Mouse (Mus musculus) urinary bladder, adult 2 months (tissue): Measurements from ENCODE around the gene Mctp1. TPM values are rescaled to one million over a fixed set of nuclear protein-coding genes. Genes with fewer than 3 reads are reported as not detected.

Experiments
- DNase-seq: peaks from one replicate; pipeline ENCODE4 v3.0.0; 2022; ENCODE audit warnings: low spot score
- polyA plus RNA-seq: library from polyadenylated mRNA; depleted of rRNA; stranded (reverse); fragments of >200 nt; gene quantifications from 2 replicates; pipeline ENCODE4 v1.2.3, GENCODE M21; 2012

Mctp1 gene
- polyA plus RNA-seq, 1 experiment = 2.7 TPM

DNA sequence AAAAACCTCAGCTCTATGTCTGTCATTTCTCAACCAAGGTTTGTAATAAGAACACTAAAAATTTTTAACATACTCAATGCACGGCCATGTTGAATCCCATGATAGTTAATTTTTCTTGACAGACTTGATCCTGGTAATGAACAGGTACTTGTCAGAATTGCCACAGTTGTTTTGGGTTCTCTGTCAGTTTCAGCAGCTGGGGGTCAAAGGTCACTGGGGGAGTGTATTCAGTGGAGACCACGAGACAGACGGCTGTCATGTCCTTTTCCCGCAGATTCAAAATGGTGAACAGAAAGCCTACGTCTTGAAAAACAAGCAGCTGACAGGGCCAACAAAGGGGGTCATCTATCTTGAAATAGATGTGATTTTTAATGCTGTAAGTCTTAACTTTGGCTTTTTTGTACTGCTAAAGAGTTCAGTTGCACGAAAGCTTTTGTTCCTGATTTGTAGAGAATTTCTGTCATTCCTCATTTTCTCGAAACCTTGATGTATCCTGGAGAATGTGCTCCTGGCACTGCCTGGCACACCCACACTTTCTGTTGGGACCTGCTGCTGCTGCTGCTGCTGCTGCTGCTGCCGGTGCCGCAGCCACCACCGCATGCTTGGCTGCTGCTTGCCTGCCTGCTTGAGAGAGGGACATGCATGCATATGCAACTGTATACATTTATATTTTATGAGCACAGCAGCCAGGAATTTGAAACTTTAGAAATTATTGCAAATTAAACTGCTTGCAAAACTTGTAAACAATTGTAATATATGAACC is 440.8 kb downstream of the Mctp1 start:
- no peak for DNase-seq

- no peak for DNase-seq
Measured at GRCm38 (mm10) chr13:76827738-76828137, 443.4 kb downstream of the Mctp1 start.

DNA sequence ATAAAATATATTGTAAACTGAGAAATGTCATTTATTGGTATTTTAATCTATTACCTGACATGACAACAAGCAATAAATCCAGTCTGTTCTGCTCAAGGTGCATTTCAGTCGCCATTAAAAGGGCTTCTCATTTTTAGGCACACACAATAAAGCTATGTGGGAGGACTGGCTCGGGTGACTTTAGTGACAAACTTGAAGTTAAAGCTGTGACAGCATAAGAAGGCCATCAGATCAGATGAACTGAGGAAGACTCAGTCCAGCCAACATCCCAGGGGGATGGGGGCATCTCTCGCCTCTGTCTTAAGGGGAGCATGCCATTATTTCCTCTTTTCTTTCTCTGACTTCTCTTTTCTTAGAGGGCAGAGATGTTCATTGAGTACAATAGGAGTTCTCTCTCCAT is 453.7 kb downstream of the Mctp1 start:
- no peak for DNase-seq

DNA sequence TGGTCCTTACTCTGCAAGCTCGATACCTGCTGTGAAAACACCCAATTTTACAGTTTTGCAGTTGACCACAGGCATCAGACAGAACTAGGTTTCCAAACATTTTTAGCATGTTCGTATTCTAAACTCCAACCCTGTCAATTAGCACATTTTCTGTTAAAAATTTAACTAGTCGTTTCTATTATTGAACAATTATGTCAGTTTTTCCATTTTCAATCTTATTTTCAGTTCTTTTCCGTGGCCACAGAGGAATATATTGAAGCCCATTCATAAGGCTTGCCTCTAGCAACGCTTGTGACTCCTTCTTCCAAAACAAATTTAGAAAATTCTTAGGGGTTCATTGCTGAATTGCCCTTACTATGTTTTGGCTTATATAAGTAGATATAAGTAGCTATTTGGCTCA is 456.4 kb downstream of the Mctp1 start:
- DNase-seq = no peak

- DNase-seq = peak; percentile 37
Measured at GRCm38 (mm10) chr13:76844629-76845255, 460.4 kb downstream of the Mctp1 start.

DNA sequence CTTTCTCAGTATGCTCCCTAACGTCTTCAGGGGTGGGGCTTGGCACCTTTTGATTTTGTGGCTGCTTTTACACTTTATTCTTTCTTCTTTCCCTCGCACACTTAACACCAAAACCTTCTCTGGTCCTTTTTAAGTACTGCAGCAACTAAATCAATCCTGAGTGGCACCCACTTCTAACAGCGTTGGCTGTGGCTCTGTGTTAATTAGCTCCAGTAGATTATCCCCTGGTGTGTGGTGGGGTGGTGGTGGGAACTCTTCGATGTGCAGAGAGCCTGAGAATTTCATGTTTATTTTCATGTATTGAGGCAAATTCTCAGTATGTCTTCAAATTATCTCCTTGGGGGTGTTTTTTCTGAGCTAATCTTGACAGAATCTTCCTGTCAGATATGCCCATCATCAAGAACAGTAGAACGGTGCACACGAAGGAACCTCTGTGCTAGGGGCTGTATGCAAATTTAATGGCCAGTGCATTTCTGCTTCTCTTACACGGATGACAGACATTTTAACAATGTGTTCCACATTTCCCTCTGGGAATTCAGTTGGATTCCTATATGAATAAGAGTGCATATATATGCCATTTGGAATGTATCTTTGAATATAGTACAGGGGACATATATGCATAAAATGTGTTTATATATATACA is 466.2 kb downstream of the Mctp1 start:
- no peak for DNase-seq

GRCm38 (mm10) chr13:76854306-76854705 is 470.0 kb downstream of the Mctp1 start:
- no peak for DNase-seq

- DNase-seq = no peak
Measured at GRCm38 (mm10) chr13:76855021-76855420, 470.7 kb downstream of the Mctp1 start.

GRCm38 (mm10) chr13:76857024-76857423 is 472.7 kb downstream of the Mctp1 start:
- no peak for DNase-seq

DNA sequence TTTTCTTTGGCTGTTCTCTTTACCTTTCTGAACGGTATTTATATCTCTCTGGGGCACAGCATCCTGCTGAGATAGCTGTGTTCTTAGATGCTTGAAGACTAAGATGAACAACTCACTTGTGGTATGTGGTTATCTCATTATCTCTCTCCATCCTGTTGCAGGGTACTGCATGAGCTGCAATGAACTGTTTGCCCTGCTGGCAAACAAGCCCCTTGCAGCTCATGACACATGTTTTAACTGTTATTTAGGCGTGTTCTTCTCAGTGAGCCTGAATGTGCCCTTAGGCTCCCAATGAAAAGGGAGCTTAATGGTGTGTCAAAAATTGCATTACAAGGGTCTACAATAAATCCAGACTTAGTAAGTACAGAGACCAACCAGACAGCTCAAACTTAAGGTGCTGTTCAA is 473.7 kb downstream of the Mctp1 start:
- no peak for DNase-seq

DNA sequence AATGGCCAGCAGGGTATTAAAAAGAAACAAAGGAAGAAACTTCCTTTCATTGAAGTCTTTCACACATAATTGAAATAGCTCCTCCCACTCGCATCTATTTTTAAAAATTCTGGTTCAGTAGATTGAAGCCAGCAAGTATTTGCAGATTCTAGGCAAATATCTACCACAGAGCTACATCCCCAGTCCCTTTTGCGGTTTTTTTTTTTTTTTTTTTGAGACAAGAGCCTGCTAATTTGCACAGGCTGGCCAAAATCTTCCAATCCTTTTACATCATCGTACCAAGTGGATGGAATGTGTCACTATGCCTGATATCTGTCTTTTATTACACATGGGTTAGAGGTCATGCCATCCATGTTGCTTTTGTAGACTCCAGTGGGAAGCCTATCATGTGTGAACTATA is 486.0 kb downstream of the Mctp1 start:
- no peak for DNase-seq

DNA sequence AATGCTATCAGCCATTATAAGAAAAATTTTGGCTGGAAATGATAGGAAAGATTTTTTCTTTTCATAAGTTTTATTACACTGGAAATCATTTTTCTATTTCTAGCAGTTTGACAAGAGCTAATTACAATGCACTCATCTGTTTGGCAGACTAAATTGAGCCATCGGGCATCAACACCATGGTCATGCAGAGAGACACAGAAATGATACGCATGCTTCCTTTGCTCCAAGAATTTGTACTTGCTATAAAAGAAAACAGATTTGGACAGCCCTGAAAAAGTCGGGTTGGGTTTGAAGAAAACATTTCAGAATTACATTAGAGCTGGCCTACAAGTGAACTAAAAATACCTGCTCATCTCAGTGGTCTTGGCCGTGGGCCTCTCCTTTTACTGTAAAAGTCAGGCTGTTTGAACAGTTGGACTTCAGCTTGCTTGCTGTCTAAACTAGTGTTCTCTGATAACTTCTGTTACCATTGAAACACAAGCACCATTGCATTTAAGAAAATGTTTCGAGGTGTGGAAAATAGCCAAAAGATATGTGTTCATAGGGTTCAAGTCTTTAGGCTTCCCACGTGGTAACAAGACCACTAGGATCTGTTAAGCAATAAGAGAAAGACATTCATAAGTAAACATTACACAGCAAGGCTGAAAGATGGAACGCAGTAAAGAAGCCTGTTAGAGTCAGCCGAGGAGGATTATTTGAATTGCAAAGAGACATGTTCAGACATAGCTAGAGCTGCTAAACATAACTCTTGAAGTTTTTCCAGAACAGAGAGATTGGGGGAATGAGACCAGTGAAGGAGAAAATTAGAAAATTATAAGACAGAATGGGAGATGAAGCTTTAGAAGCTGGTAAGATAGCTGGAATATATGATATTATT is 493.8 kb downstream of the Mctp1 start:
- no peak for DNase-seq

- DNase-seq = no peak
Measured at GRCm38 (mm10) chr13:76879008-76879407, 494.7 kb downstream of the Mctp1 start.

DNA sequence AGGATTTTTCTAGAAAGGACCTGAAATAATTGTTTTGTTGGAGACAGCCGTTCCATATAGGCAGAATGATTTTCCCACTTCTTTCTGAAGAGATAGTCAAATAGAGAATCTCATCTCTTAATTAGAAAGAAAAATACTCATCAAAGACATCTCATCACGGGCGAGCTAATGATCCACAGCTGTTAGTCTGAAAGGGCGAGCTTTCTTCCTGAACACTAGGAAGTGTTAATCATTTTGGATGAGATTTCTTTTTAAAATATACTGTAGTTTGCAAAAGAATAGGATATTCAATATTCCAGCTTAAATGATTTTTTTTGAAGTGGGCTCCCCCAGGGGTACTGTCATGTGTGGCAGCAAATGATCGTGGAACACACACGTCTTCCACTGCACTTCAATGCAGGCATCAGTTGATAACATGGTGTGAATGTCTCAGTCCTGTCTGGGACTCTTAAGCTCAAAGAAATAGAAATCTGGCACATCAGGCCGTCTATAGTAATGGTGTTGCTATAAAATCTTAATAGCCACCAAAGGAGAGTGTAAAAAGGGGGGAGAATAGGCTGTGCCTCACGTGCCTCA is 500.3 kb downstream of the Mctp1 start:
- no peak for DNase-seq

DNA sequence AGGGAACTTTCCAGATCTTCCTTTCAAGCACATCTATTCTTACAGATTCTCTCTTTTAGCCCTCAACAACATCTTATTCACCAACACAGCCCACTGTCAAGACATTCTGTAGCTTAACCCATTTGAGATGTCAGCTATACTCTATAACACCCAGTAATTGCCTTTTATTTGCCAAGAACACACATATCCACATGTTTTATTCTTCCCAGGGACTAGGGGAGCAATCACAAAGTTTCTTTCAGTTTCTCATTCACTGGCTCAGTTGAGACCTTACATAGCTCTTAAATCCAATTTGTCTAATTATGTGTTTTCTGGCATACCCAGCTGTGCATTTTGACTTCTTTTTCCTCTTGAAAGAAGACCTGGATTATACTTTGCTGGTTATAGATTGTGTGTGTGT is 508.7 kb downstream of the Mctp1 start:
- no peak for DNase-seq

DNA sequence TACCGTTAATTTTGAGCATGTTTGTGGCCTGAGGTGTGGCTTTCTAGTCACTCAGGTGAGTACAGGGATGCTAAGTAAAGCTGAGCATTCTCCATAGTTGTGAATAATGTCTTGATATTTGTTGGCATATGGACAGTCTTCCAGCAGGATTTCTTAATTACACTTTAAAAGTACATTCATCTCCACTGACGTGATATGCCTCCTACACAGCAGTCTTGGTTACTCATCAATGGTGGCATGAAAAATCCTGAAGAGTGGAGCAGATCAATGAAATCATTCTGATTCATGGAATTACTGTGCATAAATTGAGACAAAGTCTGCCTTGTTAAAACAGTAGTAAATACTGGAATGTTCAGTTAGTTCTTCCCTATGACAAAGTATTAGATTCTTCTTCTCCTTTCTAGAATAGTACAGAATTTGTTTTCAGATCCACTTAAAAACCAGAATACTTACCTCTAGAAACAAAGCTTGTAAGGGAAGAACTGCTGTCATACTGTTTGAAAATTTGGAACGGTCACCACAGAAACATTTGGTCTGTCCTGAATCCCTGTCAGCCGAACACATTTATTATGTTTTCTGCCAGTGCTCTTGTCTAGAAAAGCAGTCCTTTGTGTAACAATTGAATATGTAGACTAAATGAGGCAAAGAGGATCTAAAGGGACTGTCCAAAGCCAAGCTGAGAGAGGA is 511.6 kb downstream of the Mctp1 start:
- no peak for DNase-seq

DNA sequence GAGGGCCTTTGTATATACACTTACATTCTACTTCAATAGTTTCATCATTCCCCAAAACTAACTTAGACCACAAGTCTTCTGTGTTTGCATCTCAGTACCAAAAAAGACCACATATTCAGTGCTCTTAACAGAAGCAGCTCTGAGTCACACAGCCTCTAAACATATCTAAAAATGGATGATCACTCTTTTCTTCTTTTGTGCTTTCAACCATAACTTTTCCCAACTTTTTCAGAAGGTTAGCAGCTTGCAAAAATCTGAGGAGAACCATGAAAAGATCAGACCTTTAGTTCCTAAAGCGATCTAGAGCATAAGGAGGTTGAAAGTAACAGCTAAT is 512.1 kb downstream of the Mctp1 start:
- DNase-seq = no peak

- DNase-seq = no peak
Measured at GRCm38 (mm10) chr13:76918321-76918720, 534.0 kb downstream of the Mctp1 start.

GRCm38 (mm10) chr13:76926851-76927250 is 542.5 kb downstream of the Mctp1 start:
- no peak for DNase-seq

DNA sequence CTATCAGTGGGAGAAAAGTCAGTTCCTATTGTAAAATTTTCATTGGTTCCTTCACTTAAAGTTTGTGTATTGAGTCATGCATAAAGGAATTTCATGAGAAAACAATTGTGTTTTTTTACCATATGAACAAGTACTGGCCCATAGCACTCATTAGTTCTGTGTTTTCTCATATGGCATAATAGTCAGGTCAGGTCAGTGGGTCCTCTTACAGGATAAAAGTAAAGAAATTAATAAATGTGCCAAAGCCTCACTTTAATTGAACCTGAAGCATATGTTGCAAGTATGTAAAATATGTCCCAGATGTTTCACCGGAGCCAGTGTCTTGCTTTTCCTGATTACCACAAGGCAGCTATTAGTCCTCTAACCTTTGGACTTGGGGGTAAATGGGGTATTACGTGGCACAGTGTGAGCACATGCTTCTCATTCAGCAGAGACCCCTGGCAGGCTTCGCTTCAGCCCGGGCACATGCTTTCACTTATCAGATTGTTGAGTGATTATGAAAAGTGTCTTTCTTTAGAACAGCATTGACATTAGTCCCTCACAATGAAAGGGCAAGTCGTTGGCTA is 543.6 kb downstream of the Mctp1 start:
- no peak for DNase-seq

GRCm38 (mm10) chr13:76929152-76929551 is 544.8 kb downstream of the Mctp1 start:
- DNase-seq = no peak
